Mouse (Mus musculus): Measurements from ENCODE around the gene Ttc26. TPM values are rescaled to one million over a fixed set of nuclear protein-coding genes. Genes with fewer than 3 reads are reported as not detected.
A peak's percentile ranks its signal among the peaks of the same experiment; 100 is the strongest.

Gene Ttc26
- polyA plus RNA-seq, 1 experiment from 2014 or later: 8.3 TPM

- H3K4me2 ChIP-seq (ENCODE audit: low read depth, low read length): no peak overlapping the region
- no peak overlapping the region for H3K27ac ChIP-seq (ENCODE audit: low read length)
Observed at GRCm38 (mm10) chr6:38345796-38346195, 35.5 kb upstream of the Ttc26 start.

GRCm38 (mm10) chr6:38347875-38348274 lies 33.4 kb upstream of the Ttc26 start:
- H3K36me3 ChIP-seq (ENCODE audit: control insufficient read depth, insufficient read depth, low read length): no peaks in the 10 kb centered on the region
- no peak overlapping the region for H3K9ac ChIP-seq (ENCODE audit: low read length)
- H3K27ac ChIP-seq (ENCODE audit: low read length): no peak overlapping the region
- no peaks in the 10 kb centered on the region for H3K4me1 ChIP-seq (replicated peaks; ENCODE audit: control insufficient read depth, insufficient read depth, low read length)
- no peak overlapping the region for H3K4me3 ChIP-seq (ENCODE audit: low read length)
- no peak overlapping the region for H3K4me2 ChIP-seq (ENCODE audit: low read depth, low read length)
- 67% methylated on average over 5 of the region's 5 CpGs for WGBS
- ATAC-seq (ENCODE audit: low read depth): no peak
- no peaks in the 10 kb centered on the region for H3K9me3 ChIP-seq (ENCODE audit: control insufficient read depth, low read length)
- H3K27me3 ChIP-seq (ENCODE audit: control insufficient read depth, insufficient read depth, low read depth, low read length): peaks cover 16% of the 10 kb centered on the region

More at GRCm38 (mm10) chr6:38345796-38346195, 35.5 kb upstream of the Ttc26 start:
- H3K27me3 ChIP-seq (ENCODE audit: control insufficient read depth, insufficient read depth, low read depth, low read length): peaks cover 3% of the 10 kb centered on the region; the same call in 1 of the 2 replicates
- H3K36me3 ChIP-seq (ENCODE audit: control insufficient read depth, insufficient read depth, low read length): no peaks in the 10 kb centered on the region
- no peak overlapping the region for H3K9ac ChIP-seq (ENCODE audit: low read length)
- 35% methylated on average over 7 of the region's 7 CpGs for WGBS
- no peaks in the 10 kb centered on the region for H3K9me3 ChIP-seq (ENCODE audit: control insufficient read depth, low read length)
- H3K4me3 ChIP-seq (ENCODE audit: low read length): no peak overlapping the region
- no peak; the same call in 1 of the 2 replicates for ATAC-seq (ENCODE audit: low read depth)
- H3K4me1 ChIP-seq (replicated peaks; ENCODE audit: control insufficient read depth, insufficient read depth, low read length): no peaks in the 10 kb centered on the region

- H3K27ac ChIP-seq (ENCODE audit: low read length): no peak overlapping the region
- no peak for ATAC-seq (ENCODE audit: low read depth)
- H3K4me3 ChIP-seq (ENCODE audit: low read length): no peak overlapping the region
- H3K4me1 ChIP-seq (replicated peaks; ENCODE audit: control insufficient read depth, insufficient read depth, low read length): peaks cover 9% of the 10 kb centered on the region
- no peak overlapping the region for H3K9ac ChIP-seq (ENCODE audit: low read length)
- no peaks in the 10 kb centered on the region for H3K9me3 ChIP-seq (ENCODE audit: control insufficient read depth, low read length)
- no peaks in the 10 kb centered on the region for H3K36me3 ChIP-seq (ENCODE audit: control insufficient read depth, insufficient read depth, low read length)
- H3K4me2 ChIP-seq (ENCODE audit: low read depth, low read length): no peak overlapping the region
- 86% methylated on average over 6 of the region's 6 CpGs for WGBS
- peaks cover 24% of the 10 kb centered on the region for H3K27me3 ChIP-seq (ENCODE audit: control insufficient read depth, insufficient read depth, low read depth, low read length)
Observed at GRCm38 (mm10) chr6:38348811-38349453, 32.3 kb upstream of the Ttc26 start.

DNA sequence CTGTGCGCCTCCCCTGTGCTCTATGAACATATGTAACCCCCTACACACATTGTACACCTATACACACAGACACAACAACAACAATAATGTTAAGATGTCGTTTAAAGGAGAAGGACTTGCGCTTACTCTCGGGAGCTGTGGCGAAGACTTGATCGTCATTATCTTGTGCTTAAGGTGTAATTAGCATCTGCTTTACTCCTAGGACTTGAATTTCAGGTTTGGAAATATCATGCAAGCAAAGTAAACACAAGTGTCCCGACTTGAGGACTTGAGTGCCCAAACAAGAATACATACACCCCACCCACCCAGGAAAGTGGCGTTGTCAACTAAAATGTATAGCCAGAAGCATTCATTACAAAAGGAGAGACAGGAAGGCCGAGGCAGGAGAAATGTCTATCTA lies 31.5 kb upstream of the Ttc26 start:
- no peak for ATAC-seq (ENCODE audit: low read depth)
- no peaks in the 10 kb centered on the region for H3K36me3 ChIP-seq (ENCODE audit: control insufficient read depth, insufficient read depth, low read length)
- H3K4me3 ChIP-seq (ENCODE audit: low read length): no peak overlapping the region
- H3K4me2 ChIP-seq (ENCODE audit: low read depth, low read length): no peak overlapping the region
- H3K27me3 ChIP-seq (ENCODE audit: control insufficient read depth, insufficient read depth, low read depth, low read length): peaks cover 28% of the 10 kb centered on the region
- H3K9ac ChIP-seq (ENCODE audit: low read length): no peak overlapping the region
- 61% methylated on average over 9 of the region's 9 CpGs for WGBS
- H3K27ac ChIP-seq (ENCODE audit: low read length): no peak overlapping the region
- no peaks in the 10 kb centered on the region for H3K9me3 ChIP-seq (ENCODE audit: control insufficient read depth, low read length)
- peaks cover 9% of the 10 kb centered on the region for H3K4me1 ChIP-seq (replicated peaks; ENCODE audit: control insufficient read depth, insufficient read depth, low read length)

DNA sequence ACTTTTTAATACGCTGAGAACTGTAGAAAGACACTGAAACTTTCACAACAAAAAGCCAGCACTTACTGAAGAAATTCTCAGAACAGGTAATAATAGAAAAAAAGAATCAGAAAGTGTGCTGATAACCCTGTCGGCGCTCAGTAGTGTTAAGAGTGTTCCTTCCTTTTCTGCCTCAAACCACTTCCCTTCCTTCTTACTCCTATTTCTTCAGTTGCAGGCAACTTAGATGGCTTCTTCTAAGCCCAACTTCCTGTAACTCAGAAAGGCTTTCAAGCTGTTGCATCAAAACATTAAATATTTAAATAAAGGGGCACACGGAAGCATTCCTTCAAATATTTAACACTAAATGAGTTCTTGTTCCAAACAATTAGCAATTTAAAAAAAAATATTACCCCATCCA lies 29.3 kb upstream of the Ttc26 start:
- Histone ChIP-seq H3K36me3 (ENCODE audit: control insufficient read depth, insufficient read depth, low read length) (no peaks in the 10 kb centered on the region), H3K4me3 (ENCODE audit: low read length) (no peak overlapping the region), H3K27me3 (ENCODE audit: control insufficient read depth, insufficient read depth, low read depth, low read length) (peaks cover 32% of the 10 kb centered on the region), H3K4me1 (replicated peaks; ENCODE audit: control insufficient read depth, insufficient read depth, low read length) (peaks cover 12% of the 10 kb centered on the region), H3K9me3 (ENCODE audit: control insufficient read depth, low read length) (no peaks in the 10 kb centered on the region), H3K9ac (ENCODE audit: low read length) (no peak overlapping the region), H3K27ac (ENCODE audit: low read length) (no peak overlapping the region), H3K4me2 (ENCODE audit: low read depth, low read length) (no peak overlapping the region)
- WGBS: 63% methylated on average over 4 of the region's 4 CpGs
- no peak for ATAC-seq (ENCODE audit: low read depth)

- Histone ChIP-seq H3K9ac (ENCODE audit: low read length) (no peak overlapping the region), H3K4me2 (ENCODE audit: low read depth, low read length) (peak overlapping the region; percentile 25), H3K9me3 (ENCODE audit: control insufficient read depth, low read length) (no peaks in the 10 kb centered on the region), H3K27me3 (ENCODE audit: control insufficient read depth, insufficient read depth, low read depth, low read length) (peaks cover 32% of the 10 kb centered on the region), H3K36me3 (ENCODE audit: control insufficient read depth, insufficient read depth, low read length) (no peaks in the 10 kb centered on the region), H3K4me3 (ENCODE audit: low read length) (peak overlapping the region; percentile 82), H3K27ac (ENCODE audit: low read length) (no peak overlapping the region), H3K4me1 (replicated peaks; ENCODE audit: control insufficient read depth, insufficient read depth, low read length) (peaks cover 12% of the 10 kb centered on the region)
- ATAC-seq (ENCODE audit: low read depth): no peak
- 19% methylated on average over 10 of the region's 10 CpGs for WGBS
Observed at GRCm38 (mm10) chr6:38352451-38352850, 28.8 kb upstream of the Ttc26 start.

GRCm38 (mm10) chr6:38353181-38353580 lies 28.1 kb upstream of the Ttc26 start:
- H3K4me3 ChIP-seq (ENCODE audit: low read length): peak overlapping the region; percentile 82
- H3K4me1 ChIP-seq (replicated peaks; ENCODE audit: control insufficient read depth, insufficient read depth, low read length): peaks cover 12% of the 10 kb centered on the region
- peak overlapping the region; percentile 74 for H3K9ac ChIP-seq (ENCODE audit: low read length)
- H3K36me3 ChIP-seq (ENCODE audit: control insufficient read depth, insufficient read depth, low read length): no peaks in the 10 kb centered on the region
- no peak overlapping the region for H3K27ac ChIP-seq (ENCODE audit: low read length)
- 10% methylated on average over 13 of the region's 13 CpGs for WGBS
- ATAC-seq (ENCODE audit: low read depth): no peak
- peak overlapping the region; percentile 80 for H3K4me2 ChIP-seq (ENCODE audit: low read depth, low read length)
- no peaks in the 10 kb centered on the region for H3K9me3 ChIP-seq (ENCODE audit: control insufficient read depth, low read length)
- H3K27me3 ChIP-seq (ENCODE audit: control insufficient read depth, insufficient read depth, low read depth, low read length): peaks cover 32% of the 10 kb centered on the region

DNA sequence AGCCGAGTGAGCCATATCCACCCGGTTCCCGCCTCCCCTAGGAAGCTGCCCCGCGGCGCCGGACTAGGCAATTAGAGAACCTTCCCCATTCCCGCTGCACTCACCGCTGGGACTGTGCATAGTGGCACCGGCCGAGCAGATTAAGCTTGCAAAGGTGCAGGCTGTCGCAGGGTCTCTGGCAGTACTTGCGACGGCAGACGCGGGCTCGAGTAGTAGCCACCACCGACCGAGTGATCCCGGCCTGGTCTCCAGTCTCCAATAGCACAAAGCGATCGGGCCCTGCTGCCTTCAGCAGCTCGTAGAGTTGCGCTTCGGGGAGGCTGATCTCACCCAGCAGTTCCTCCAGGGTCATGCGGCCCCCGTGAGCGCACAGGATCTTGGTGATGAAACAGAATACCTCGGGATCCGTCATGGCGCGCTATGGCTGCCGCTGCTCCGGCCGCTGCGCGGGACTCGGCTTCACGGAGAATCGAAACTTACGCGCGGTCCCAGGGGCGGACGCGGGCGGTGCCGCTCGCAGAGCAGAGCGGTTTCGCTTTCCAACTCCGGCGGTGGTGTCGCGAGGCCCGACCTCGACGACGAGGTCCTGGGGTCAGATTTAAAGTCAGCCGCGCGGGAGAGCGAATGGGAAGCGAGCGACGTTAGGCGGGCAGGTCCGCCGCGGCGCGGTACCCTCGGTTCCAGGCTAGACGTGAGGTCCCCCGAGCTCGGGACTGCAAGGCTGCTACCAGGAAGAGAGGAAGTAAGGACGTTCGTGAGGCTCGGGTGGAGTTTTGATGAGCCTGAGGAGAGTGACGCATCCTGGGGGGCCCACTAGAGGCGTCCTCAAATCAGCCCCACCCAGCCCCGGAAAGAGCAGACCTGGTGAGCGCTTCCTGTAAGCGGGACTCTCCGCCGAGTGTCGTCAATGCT lies 27.2 kb upstream of the Ttc26 start, which contains the start of gene Zc3hav1:
Gene Zc3hav1 (minus strand): TSS at position 793 of the 912 bp plus-strand sequence.
- Histone ChIP-seq H3K4me3 (ENCODE audit: low read length) (peak within 1 kb of the TSS; percentile 82), H3K9ac (ENCODE audit: low read length) (peak within 1 kb of the TSS; percentile 74), H3K9me3 (ENCODE audit: control insufficient read depth, low read length) (no peaks in the 10 kb centered on the region), H3K4me2 (ENCODE audit: low read depth, low read length) (peak within 1 kb of the TSS; percentile 80), H3K27me3 (ENCODE audit: control insufficient read depth, insufficient read depth, low read depth, low read length) (peaks cover 32% of the 10 kb centered on the region), H3K4me1 (replicated peaks; ENCODE audit: control insufficient read depth, insufficient read depth, low read length) (peaks cover 12% of the 10 kb centered on the region), H3K36me3 (ENCODE audit: control insufficient read depth, insufficient read depth, low read length) (no peaks in the 10 kb centered on the region), H3K27ac (ENCODE audit: low read length) (peak within 1 kb of the TSS; percentile 66)
- WGBS: under 1% methylated on average over 87 of the region's 87 CpGs
- ATAC-seq (ENCODE audit: low read depth): peak; percentile 82

DNA sequence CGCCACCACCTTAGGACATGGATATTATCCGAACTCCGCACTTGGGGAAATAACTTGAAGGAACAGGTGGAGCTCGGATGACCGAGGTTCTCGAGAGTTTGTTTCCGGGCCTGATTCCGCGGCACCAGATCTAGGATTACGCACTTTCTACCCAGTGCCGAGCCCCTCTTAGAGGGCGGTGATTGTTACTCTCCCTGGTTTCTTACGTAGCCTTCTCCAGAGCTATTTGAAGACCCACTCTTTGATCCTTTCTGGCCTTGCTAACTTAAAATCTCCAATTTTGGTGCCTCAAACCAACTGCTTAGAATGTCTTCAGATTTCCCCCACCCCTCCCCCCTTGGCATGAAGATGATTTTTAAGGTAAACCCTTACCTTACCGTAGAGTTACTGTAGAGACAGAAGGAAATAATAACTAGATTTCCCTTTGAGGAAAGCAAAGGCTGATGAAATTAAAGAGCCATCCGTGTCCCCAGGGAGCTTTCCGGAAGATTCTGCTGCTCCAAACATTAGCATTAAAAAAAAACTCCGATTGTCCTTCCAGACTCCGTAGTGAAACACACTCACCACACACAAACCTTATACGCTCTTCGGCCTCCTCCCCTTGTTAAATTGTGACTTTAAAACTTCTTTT lies 26.4 kb upstream of the Ttc26 start:
- 3% methylated on average over 20 of the region's 20 CpGs for WGBS
- Histone ChIP-seq H3K27me3 (ENCODE audit: control insufficient read depth, insufficient read depth, low read depth, low read length) (peaks cover 32% of the 10 kb centered on the region), H3K36me3 (ENCODE audit: control insufficient read depth, insufficient read depth, low read length) (no peaks in the 10 kb centered on the region), H3K9ac (ENCODE audit: low read length) (peak overlapping the region; percentile 74), H3K4me2 (ENCODE audit: low read depth, low read length) (peak overlapping the region; percentile 80), H3K9me3 (ENCODE audit: control insufficient read depth, low read length) (no peaks in the 10 kb centered on the region), H3K27ac (ENCODE audit: low read length) (no peak overlapping the region; the same call in 1 of the 2 replicates), H3K4me3 (ENCODE audit: low read length) (peak overlapping the region; percentile 82), H3K4me1 (replicated peaks; ENCODE audit: control insufficient read depth, insufficient read depth, low read length) (peaks cover 12% of the 10 kb centered on the region)
- ATAC-seq (ENCODE audit: low read depth): peak; percentile 53
